Mouse (Mus musculus): ENCODE data around the gene Higd1b.

Gene Higd1b

DNA sequence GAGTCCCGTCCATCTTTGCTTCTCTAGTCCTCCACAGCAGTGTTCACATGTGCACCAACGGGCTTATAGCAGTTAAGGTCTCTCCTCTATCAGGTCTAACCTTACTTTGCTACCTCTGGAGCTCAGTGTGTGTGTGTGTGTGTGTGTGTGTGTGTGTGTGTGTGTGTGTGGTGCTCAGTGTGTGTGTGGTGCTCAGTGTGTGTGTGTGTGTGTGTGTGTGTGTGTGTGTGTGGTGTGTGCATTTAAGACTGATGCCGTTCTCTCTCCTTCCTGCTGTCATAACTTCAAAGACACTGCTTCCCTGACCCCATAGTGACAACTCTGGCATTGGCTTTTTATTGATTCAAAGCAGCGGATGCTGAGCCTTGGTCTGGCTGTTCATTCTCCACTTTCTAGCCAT, at the start of gene Higd1b:
Gene Higd1b (plus strand): TSS at position 301 of the 400 bp plus-strand sequence.
- no peak for DNase-seq (ENCODE audit: low spot score)

DNA sequence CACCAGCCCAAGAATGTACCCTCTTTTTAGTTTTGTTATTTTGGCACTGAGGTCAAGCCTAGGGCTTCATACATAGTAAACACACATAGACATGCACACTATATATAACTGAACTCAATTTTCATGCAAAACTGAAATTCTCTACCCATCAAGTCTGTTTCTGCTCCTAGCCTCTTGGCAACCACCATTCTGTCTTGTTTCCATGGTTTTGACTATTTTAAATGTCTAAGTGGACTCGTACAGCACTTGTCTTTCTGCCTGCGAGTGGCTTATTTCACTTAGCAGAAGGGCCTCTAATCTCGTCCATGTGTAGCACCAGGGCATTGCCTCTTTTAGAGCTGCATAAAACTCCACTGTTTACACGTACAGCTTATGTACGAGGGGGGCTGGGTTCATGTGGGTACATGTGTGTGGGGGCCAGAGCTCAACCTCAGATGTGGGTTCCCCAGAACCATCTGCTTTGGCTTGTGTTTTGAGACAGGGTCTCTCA, 47.9 kb upstream of the Higd1b start:
- DNase-seq (ENCODE audit: low spot score), result no peak

DNA sequence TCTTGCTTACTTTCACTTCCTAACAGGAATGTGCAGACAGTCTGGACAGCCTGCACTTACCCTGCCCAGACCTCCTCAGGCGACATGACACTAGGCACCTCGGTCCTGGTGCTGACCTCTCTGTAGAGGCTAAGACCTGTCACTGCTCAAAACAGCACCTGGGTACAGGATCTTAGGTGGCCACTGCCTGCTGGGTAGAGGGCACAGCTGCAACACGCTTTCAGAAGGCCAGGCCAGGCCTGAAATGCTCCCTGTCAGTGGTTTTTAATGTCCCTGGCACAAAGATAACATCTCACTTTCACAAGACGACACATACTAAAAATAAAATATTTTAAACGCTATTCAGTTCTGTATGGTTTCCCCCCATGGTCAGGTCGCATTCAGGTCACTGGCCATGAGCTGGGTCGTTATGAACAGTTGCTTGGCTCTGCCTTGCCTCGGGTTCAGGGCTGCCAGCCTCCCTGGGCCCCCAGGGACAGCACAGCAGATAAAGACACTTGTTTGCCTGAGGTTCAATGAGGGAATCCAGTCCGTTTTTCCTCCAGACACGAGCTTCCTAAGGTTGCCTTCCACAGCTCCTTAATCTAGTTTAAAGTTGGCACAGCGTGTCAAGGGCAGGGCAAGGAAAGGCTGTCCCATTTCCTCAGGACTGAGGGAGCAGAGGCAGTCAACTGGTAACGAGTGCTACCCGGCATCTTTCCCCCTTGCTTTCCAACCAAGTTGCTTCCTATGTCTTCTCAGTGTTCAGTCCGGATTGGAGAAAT, 43.8 kb upstream of the Higd1b start:
- no peak for DNase-seq (ENCODE audit: low spot score)

DNA sequence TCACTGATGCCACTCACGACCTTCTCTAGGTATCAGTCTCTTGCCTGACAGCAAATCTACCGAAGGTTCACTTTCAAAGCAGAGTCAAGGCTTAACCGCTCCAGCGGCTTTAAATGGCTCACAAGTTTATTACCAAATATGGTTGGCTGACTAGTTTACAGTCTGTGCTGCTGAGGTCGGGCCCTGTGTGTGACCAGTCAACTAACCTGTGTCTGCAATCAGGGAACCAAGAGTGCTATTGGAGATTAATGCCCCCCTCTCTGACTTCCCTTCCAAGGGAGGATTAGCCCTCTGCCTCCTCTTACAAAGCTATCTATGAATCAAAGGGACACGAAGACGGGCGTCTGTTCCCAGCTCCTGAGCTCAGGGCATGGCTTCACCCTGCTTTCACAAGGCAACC, 41.5 kb upstream of the Higd1b start:
- DNase-seq (ENCODE audit: low spot score), result no peak

DNA sequence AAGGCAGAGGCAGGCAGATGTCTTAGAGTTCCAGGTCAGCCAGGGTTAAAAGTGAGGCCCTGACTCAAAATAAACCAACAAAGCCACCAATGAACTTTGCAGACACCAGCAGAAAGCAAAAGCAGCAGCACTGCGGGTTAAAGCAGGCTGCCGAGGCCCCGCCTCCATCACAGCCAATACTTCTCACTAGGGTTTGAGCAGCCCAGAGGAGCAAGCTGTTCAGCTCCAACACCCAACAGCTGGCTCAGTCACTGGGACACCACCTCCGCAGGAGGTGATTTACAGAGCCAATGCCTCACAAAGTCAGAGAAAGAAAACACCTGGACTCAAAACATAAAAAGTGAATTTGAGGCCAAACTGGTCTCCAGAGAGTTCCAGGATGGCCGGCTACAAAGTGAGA, 32.2 kb upstream of the Higd1b start:
- DNase-seq (ENCODE audit: low spot score), result no peak

- no peak for DNase-seq (ENCODE audit: low spot score)
Observed at GRCm38 (mm10) chr11:102808246-102808645, 27.4 kb upstream of the Higd1b start.

DNA sequence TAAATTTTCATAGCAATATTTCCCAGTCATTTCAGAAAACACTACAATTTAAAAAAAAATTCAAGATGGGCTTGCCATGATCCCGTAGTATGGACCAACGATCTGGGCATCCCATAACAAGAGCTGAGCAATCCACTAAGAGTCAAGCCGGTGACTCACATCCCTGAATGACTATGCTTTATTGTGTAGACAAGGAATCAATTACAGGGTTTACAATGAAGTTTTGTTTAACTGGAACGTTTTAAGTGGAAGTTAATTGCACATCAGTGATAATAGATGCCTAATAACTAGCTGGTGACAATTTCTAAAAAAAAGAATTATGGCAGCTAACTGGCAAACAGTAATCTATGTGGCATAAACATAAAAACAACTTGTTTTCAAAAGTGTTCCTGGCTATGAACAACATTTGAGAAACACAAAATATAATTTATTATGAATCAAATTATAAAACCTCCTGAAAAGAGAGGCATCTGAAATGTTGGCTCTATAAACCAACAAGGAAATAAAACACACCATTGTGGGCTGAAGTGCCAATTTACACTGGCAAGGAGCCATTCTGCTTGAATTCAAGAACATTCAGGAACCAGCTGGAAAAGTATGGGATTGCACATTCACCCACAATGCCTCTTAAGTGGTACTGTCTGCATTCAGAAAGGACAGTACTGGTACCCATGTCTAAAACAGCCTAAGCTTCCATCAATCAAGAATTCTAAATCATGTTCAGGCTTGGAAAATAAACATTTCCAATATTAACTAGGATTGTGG, 24.7 kb upstream of the Higd1b start:
- no peak for DNase-seq (ENCODE audit: low spot score)

GRCm38 (mm10) chr11:102814881-102815280, 20.8 kb upstream of the Higd1b start:
- no peak for DNase-seq (ENCODE audit: low spot score)

- peak; percentile 43 for DNase-seq (ENCODE audit: low spot score)
Observed at GRCm38 (mm10) chr11:102818121-102819020, 17.3 kb upstream of the Higd1b start.

DNA sequence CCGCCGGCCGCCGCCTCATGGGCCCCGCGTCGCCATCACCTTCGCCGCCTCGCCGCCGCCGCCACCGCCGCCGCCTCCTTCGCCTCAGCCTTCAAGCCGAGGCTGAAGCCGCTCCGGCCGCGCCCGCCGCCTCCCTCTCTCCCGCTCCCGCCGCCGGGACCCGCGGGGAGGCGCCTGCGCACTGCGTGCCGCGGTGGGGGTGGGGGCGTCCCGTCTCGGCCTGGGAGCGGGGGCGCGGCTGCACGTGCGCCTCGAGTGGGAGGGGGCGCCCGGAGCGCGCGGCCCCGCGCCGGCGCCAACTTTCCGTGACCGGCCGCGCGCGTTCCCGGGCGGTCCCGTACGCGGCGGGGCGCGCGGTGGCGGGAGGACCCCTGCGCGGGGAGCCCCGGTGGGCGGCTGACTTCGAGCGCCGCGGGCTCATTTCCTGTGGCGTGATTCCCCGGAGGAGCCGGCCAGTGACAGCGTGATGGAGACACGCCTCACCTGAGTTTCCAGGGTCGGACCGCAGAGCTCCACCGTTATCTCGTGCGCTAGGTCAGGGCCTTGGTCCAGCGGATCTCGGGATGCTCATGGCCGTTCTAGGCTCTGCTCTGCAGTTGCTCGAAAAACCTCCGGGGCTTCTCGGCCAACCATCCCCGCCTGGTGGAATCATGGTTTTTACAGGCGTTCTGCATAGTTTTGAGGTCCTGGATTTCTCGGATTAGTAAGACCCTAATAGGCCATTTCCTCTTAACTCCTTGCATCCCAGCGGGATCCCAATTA, 16.4 kb upstream of the Higd1b start, which contains the start of gene Gjc1:
Gene Gjc1 (minus strand): TSS at position 680 of the 762 bp plus-strand sequence.
- DNase-seq (ENCODE audit: low spot score), result peak; percentile 77

- DNase-seq (ENCODE audit: low spot score), result no peak
Observed at GRCm38 (mm10) chr11:102819783-102820385, 15.8 kb upstream of the Higd1b start.

DNA sequence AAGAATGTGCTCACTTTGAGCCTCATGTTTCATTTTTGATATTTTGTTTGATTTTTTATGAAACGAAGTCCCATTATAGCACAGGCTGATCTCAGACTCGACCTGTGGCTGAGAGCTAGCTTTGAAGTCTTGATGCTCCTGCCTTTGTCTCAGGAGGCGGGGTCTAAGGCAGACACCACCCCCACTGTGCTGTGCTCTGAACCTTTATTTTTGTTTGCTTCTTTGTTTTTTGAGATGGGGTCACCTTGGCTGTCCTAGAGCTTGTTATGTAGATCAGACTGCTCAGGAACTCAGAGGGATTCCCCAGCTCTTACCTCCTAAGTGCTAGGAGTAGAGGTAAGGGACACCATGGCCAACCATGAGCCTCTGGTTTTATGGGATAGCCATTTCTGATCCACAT, 15.2 kb upstream of the Higd1b start:
- no peak for DNase-seq (ENCODE audit: low spot score)

GRCm38 (mm10) chr11:102821231-102821630, 14.4 kb upstream of the Higd1b start:
- no peak for DNase-seq (ENCODE audit: low spot score)

GRCm38 (mm10) chr11:102826476-102826875, 9.2 kb upstream of the Higd1b start:
- no peak for DNase-seq (ENCODE audit: low spot score)

GRCm38 (mm10) chr11:102827097-102827496, 8.6 kb upstream of the Higd1b start:
- DNase-seq (ENCODE audit: low spot score), result no peak

DNA sequence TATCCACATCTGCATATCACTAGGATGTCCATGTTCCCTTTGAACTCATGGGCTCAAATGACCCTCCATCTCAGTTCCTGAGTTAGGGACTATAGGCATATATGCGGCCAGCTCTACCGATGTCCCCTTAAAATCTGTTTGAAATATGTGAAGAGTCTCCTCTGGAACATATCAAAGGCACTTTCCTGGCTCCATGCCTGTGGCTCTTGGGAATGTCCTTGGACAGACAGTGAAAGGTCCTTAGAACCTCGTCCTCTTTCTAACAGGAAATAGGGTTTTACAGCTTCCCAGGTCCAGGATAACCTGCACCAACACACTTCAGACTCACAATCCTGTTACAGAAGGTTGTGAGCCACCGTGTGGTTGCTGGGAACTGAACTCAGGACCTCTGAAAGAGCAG, 5.4 kb upstream of the Higd1b start:
- no peak for DNase-seq (ENCODE audit: low spot score)

- no peak for DNase-seq (ENCODE audit: low spot score)
Observed at GRCm38 (mm10) chr11:102832700-102833297, 2.9 kb upstream of the Higd1b start.

DNA sequence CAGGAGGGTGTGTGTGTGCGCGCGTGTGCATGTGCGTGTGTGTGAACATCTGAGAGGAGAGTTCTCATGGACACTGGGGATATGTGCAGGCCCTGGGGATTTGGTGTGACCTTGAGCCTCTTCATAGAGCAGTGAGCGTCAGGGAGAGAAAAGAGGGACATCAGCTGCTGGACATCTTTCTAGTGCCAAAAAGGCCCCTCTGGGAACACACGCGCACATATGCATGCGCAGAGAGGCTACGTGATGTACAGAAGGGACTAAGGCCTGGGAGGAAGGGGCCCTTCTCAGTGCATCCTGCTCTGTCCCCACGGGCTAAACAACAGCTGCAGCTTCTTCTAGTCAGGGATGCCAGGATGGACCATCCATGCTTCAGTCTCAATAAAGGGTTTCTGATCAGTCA, 1.4 kb upstream of the Higd1b start:
- DNase-seq (ENCODE audit: low spot score), result no peak

DNA sequence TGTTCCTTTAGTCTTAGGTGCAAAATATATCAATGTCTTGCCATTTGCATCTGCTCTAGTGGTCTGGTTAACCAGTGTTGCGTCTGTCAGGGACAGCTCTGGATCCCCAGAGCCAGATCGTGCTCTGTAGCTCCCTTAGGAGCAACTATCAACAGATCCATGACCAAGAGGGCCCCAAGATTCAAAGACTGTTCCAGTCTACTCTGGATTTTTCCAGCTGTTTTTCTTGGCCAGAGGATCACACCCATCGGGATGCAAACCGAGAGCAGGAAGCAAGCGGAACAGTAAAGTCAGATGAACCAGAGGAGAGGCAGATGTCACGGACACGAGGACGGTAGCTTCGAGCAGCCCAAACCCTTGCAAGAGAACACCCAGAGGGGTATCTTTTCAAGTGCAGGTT, 497 bp downstream of the Higd1b start:
- DNase-seq (ENCODE audit: low spot score), result no peak

- DNase-seq (ENCODE audit: low spot score), result no peak
Observed at GRCm38 (mm10) chr11:102837385-102837784, 1.7 kb downstream of the Higd1b start.

DNA sequence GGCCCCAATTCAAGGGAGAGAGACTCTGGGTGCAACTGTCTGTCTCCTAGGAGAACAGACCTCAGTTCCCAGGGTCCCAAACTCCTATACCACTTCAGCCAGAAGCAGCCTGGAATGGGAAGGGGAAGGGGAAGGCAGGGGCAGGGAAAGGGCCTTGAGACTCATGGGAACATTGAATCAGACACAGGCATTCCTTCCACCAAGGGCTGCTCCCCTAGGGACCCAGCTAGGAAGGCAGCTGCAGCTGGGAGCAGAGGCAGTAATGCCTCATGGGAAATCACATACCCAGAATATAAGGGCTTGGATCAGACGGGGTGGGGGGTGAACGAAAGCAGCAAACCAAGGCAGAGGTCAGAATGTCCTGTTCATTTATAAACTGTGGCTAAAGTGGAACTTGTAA, 2.5 kb downstream of the Higd1b start:
- DNase-seq (ENCODE audit: low spot score), result no peak

Data from ovary, postnatal 36 days (tissue).